Mouse (Mus musculus) embryo, embryonic 11.5 days (tissue): ENCODE measurements around the gene Krtap17-1.

Experiments used
- DNase-seq: peaks from one replicate; pipeline ENCODE4 v3.0.0-alpha.2; 2012; ENCODE audit warnings: low read depth, low spot score

The Krtap17-1 gene

DNA sequence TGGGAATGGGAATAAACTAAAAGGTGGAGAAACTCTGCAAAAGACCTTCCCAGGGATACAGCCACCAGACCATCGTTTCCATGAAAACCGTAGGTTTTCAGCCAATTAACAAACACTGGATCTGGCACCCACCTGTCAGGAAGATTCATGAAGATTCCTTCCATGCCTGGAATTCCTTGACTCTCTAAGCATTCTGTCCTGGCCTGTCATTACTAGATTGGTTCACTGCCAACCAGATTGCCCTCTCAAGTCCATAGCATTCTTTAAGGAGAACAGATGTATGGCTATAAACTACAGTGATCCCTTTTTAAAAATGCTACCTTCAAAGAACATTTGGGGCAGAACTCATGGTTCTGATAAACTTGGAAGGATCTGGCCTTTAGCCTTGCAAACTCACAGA is 27.8 kb downstream of the Krtap17-1 start:
- no peak for DNase-seq

DNA sequence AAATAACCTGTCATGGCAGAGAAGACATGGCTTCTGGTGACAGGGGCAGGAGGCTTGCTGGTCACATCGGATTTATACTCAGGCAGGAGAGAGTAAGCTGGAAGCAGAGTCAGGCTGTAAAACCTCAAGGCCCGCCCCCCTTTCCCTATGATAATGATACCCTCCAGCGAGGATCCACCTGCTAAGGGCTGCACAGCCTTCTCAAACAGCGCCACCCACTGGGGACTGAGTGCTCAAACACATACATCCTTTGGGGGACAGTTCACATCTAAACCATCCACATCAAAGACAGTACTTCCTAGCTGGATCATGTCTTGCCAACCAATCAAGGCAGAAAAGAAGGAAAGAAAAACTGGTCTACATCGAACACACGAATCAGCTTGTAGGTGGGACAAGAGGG is 29.6 kb downstream of the Krtap17-1 start:
- DNase-seq: no peak

DNA sequence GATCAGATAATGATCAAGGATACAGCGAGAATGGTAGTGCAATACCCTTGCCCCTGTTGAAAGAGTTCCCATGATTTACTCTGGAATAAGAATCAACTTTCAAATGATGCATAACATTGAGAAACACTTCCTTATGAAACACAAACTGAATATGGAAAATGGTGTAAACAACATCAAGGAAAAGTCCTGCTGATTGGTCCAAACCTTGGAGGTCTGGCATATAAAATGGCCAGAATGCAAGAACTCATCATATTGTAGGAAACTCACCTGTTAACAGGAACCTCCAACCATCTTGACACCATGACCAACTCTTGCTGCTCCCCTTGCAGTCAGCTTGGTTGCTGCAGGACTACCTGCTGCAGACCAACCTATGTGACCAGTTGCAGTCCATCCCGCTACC is 45.6 kb downstream of the Krtap17-1 start, which contains the start of gene Krtap9-5:
TSS of gene Krtap9-5 (plus strand) at position 301 of the 400 bp plus-strand sequence.
- no peak for DNase-seq
